Mouse (Mus musculus) thymus, adult 18-20 months (tissue): ENCODE measurements around the gene Reln.

Experiments used
- DNase-seq, 2 experiments: peaks; one replicate each; pipeline ENCODE4 v3.0.0; 2022; ENCODE audit warnings: mixed read lengths in 2 of 2

Gene Reln

GRCm38 (mm10) chr5:21987711-21988110 is 356.8 kb downstream of the Reln start:
- no peak for DNase-seq

GRCm38 (mm10) chr5:21986311-21986710 is 358.2 kb downstream of the Reln start:
- DNase-seq = no peak

- no peak for DNase-seq
These were observed 361.4 kb downstream of the Reln start for GRCm38 (mm10) chr5:21983021-21983667.

GRCm38 (mm10) chr5:21981216-21981615 is 363.3 kb downstream of the Reln start:
- no peak for DNase-seq

GRCm38 (mm10) chr5:21980544-21980943 is 364.0 kb downstream of the Reln start:
- no peak for DNase-seq

- no peak for DNase-seq
These were observed 371.1 kb downstream of the Reln start for GRCm38 (mm10) chr5:21973266-21974010.

- DNase-seq = no peak
These were observed 382.7 kb downstream of the Reln start for GRCm38 (mm10) chr5:21961796-21962195.

- no peak for DNase-seq
These were observed 384.4 kb downstream of the Reln start for GRCm38 (mm10) chr5:21960151-21960550.

- DNase-seq = no peak
These were observed 386.9 kb downstream of the Reln start for GRCm38 (mm10) chr5:21957586-21957985.

- DNase-seq = no peak
These were observed 387.4 kb downstream of the Reln start for GRCm38 (mm10) chr5:21957061-21957460.

GRCm38 (mm10) chr5:21949507-21949897 is 395.0 kb downstream of the Reln start:
- no peak for DNase-seq

GRCm38 (mm10) chr5:21948736-21949506 is 395.6 kb downstream of the Reln start:
- DNase-seq = no peak

GRCm38 (mm10) chr5:21947610-21948381 is 396.7 kb downstream of the Reln start:
- no peak for DNase-seq

GRCm38 (mm10) chr5:21944579-21944978 is 399.9 kb downstream of the Reln start:
- DNase-seq = no peak

GRCm38 (mm10) chr5:21939405-21939804 is 405.1 kb downstream of the Reln start:
- no peak for DNase-seq

- no peak for DNase-seq
These were observed 406.4 kb downstream of the Reln start for GRCm38 (mm10) chr5:21938138-21938537.

- DNase-seq = no peak
These were observed 407.9 kb downstream of the Reln start for GRCm38 (mm10) chr5:21936627-21937026.

GRCm38 (mm10) chr5:21936096-21936495 is 408.4 kb downstream of the Reln start:
- DNase-seq = no peak

- DNase-seq = no peak
These were observed 409.6 kb downstream of the Reln start for GRCm38 (mm10) chr5:21934811-21935396.

- DNase-seq = no peak
These were observed 410.3 kb downstream of the Reln start for GRCm38 (mm10) chr5:21934173-21934698.

GRCm38 (mm10) chr5:21933340-21934075 is 411.0 kb downstream of the Reln start:
- no peak for DNase-seq

GRCm38 (mm10) chr5:21931151-21931550 is 413.4 kb downstream of the Reln start:
- DNase-seq = no peak
